Mouse (Mus musculus): ENCODE results near the gene Rara. TPM values are rescaled to one million over a fixed set of nuclear protein-coding genes. Genes with fewer than 3 reads are reported as not detected.

Gene Rara
- polyA plus RNA-seq (2012; ENCODE audit: insufficient read depth, insufficient read length, missing spikeins): 3.2 and 5.5 TPM in 2 replicates

- peaks cover 31% of the 10 kb centered on the region for H3K4me1 ChIP-seq (ENCODE audit: control insufficient read depth, insufficient read depth, insufficient read length, low read length)
- H3K27ac ChIP-seq (replicated peaks; ENCODE audit: low read depth, low read length): no peak within 1 kb of the TSS
- H3K4me3 ChIP-seq (ENCODE audit: insufficient read depth, low read depth, low read length): no peak within 1 kb of the TSS
These were observed at the start of gene Rara for GRCm38 (mm10) chr11:98927438-98928076. Rara (plus strand) TSS chr11:98927818.

DNA sequence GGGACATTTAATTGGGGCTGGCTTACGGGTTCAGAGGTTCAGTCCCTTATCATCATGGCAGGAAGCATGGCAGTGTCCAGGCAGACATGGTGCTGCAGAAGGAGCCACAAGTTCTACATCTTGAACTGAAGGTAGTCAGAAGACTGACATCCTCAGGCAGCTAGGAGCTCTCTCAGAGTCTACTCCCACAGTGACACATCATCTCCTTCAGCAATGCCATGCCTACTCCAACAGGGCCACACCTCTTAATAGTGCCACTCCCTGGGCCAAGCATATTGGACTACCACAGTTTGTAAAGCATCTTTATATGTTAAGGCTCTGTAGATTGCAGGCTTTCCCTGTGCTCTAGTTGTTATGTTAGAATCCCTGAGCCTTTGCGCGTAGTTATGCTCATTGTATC, 39.9 kb upstream of the Rara start:
- no peak overlapping the region for H3K27ac ChIP-seq (replicated peaks; ENCODE audit: low read depth, low read length)
- no peaks in the 10 kb centered on the region for H3K4me1 ChIP-seq (ENCODE audit: control insufficient read depth, insufficient read depth, insufficient read length, low read length)
- H3K4me3 ChIP-seq (ENCODE audit: insufficient read depth, low read depth, low read length): no peak overlapping the region

DNA sequence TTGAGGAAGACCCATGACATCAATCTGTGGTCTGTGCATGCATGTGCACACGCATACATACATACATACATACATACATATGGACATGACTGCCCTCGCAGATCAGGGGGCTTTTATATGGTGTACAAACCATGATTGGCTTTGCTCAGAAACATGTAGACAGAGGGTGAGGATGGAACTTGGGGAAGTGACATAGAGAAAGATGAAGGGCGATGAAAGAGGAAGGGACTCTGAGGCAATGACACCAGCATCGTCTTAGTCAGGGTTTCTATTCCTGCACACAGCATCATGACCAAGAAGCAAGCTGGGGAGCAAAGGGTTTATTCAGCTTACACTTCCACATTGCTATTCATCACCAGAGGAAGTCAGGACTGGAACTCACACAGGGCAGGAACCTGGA, 38.5 kb upstream of the Rara start:
- Histone ChIP-seq H3K4me1 (ENCODE audit: control insufficient read depth, insufficient read depth, insufficient read length, low read length) (no peaks in the 10 kb centered on the region), H3K4me3 (ENCODE audit: insufficient read depth, low read depth, low read length) (no peak overlapping the region), H3K27ac (replicated peaks; ENCODE audit: low read depth, low read length) (no peak overlapping the region)

- H3K4me3 ChIP-seq (ENCODE audit: insufficient read depth, low read depth, low read length): no peak overlapping the region
- no peaks in the 10 kb centered on the region for H3K4me1 ChIP-seq (ENCODE audit: control insufficient read depth, insufficient read depth, insufficient read length, low read length)
- no peak overlapping the region for H3K27ac ChIP-seq (replicated peaks; ENCODE audit: low read depth, low read length)
These were observed 37.6 kb upstream of the Rara start for GRCm38 (mm10) chr11:98889977-98890376.

GRCm38 (mm10) chr11:98892426-98892825, 35.2 kb upstream of the Rara start:
- Histone ChIP-seq H3K4me3 (ENCODE audit: insufficient read depth, low read depth, low read length) (no peak overlapping the region), H3K4me1 (ENCODE audit: control insufficient read depth, insufficient read depth, insufficient read length, low read length) (no peaks in the 10 kb centered on the region), H3K27ac (replicated peaks; ENCODE audit: low read depth, low read length) (no peak overlapping the region)

GRCm38 (mm10) chr11:98900529-98901125, 27.0 kb upstream of the Rara start:
- Histone ChIP-seq H3K27ac (replicated peaks; ENCODE audit: low read depth, low read length) (no peak overlapping the region), H3K4me3 (ENCODE audit: insufficient read depth, low read depth, low read length) (no peak overlapping the region), H3K4me1 (ENCODE audit: control insufficient read depth, insufficient read depth, insufficient read length, low read length) (peaks cover 3% of the 10 kb centered on the region; the same call in 1 of the 2 replicates)

- H3K4me3 ChIP-seq (ENCODE audit: insufficient read depth, low read depth, low read length): no peak overlapping the region
- peaks cover 5% of the 10 kb centered on the region; the same call in 1 of the 2 replicates for H3K4me1 ChIP-seq (ENCODE audit: control insufficient read depth, insufficient read depth, insufficient read length, low read length)
- no peak overlapping the region for H3K27ac ChIP-seq (replicated peaks; ENCODE audit: low read depth, low read length)
These were observed 24.9 kb upstream of the Rara start for GRCm38 (mm10) chr11:98902621-98903245.

- H3K4me1 ChIP-seq (ENCODE audit: control insufficient read depth, insufficient read depth, insufficient read length, low read length): peaks cover 5% of the 10 kb centered on the region; the same call in 1 of the 2 replicates
- no peak overlapping the region for H3K27ac ChIP-seq (replicated peaks; ENCODE audit: low read depth, low read length)
- H3K4me3 ChIP-seq (ENCODE audit: insufficient read depth, low read depth, low read length): no peak overlapping the region
These were observed 23.0 kb upstream of the Rara start for GRCm38 (mm10) chr11:98904577-98904976.

DNA sequence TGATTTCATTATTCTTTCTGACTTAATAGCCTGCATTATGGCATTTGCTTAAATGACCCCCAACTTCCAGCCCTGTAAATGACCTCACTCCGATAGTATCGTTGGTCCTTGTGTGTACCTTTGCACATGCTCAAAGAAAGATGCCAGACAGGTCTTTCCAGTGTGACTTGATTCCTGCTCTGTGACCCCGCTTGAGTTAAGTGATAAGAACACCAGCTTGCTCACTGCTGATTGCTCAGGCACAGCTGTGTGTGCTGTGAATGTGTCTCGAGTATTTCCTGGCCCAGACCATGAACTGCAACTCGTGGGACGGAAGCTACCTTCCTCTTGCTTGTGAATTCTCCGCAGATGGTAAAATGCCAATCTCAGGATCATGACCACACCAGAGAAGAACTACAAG, 22.6 kb upstream of the Rara start:
- Histone ChIP-seq H3K27ac (replicated peaks; ENCODE audit: low read depth, low read length) (peak overlapping the region; percentile 5), H3K4me1 (ENCODE audit: control insufficient read depth, insufficient read depth, insufficient read length, low read length) (peaks cover 5% of the 10 kb centered on the region; the same call in 1 of the 2 replicates), H3K4me3 (ENCODE audit: insufficient read depth, low read depth, low read length) (no peak overlapping the region)

GRCm38 (mm10) chr11:98905583-98905982, 22.0 kb upstream of the Rara start:
- Histone ChIP-seq H3K27ac (replicated peaks; ENCODE audit: low read depth, low read length) (peak overlapping the region; percentile 5; the same call in 1 of the 2 replicates), H3K4me3 (ENCODE audit: insufficient read depth, low read depth, low read length) (no peak overlapping the region), H3K4me1 (ENCODE audit: control insufficient read depth, insufficient read depth, insufficient read length, low read length) (peaks cover 3% of the 10 kb centered on the region; the same call in 1 of the 2 replicates)

GRCm38 (mm10) chr11:98907063-98907436, 20.6 kb upstream of the Rara start:
- Histone ChIP-seq H3K4me1 (ENCODE audit: control insufficient read depth, insufficient read depth, insufficient read length, low read length) (peaks cover 3% of the 10 kb centered on the region; the same call in 1 of the 2 replicates), H3K4me3 (ENCODE audit: insufficient read depth, low read depth, low read length) (peak overlapping the region; percentile 43), H3K27ac (replicated peaks; ENCODE audit: low read depth, low read length) (no peak overlapping the region)

GRCm38 (mm10) chr11:98907437-98908173, 20.0 kb upstream of the Rara start, which contains the start of gene Cdc6:
Cdc6 (plus strand) TSS chr11:98907801.
- Histone ChIP-seq H3K27ac (replicated peaks; ENCODE audit: low read depth, low read length) (no peak within 1 kb of the TSS), H3K4me1 (ENCODE audit: control insufficient read depth, insufficient read depth, insufficient read length, low read length) (peaks cover 3% of the 10 kb centered on the region; the same call in 1 of the 2 replicates), H3K4me3 (ENCODE audit: insufficient read depth, low read depth, low read length) (peak within 1 kb of the TSS; percentile 50)

DNA sequence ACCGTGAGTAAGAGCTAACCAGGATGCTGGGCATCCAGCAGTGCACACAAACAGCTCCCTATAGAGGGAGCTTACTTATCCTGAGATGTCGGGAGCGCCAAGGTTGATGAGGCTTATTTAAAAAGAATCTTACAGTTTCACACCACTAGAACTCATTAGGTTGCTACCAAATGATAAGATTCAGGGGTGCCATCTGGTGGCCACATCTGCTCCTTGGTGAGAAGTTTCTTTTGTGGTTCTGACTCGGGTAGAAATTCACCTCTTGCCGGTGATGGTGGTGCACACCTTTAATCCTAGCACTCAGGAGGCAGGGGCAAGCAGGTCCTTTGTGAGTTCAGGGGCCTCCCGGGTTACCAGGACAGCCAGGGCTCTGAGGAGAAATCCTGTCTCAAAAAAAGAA, 18.0 kb upstream of the Rara start:
- Histone ChIP-seq H3K27ac (replicated peaks; ENCODE audit: low read depth, low read length) (no peak overlapping the region), H3K4me1 (ENCODE audit: control insufficient read depth, insufficient read depth, insufficient read length, low read length) (peaks cover 3% of the 10 kb centered on the region; the same call in 1 of the 2 replicates), H3K4me3 (ENCODE audit: insufficient read depth, low read depth, low read length) (no peak overlapping the region)

DNA sequence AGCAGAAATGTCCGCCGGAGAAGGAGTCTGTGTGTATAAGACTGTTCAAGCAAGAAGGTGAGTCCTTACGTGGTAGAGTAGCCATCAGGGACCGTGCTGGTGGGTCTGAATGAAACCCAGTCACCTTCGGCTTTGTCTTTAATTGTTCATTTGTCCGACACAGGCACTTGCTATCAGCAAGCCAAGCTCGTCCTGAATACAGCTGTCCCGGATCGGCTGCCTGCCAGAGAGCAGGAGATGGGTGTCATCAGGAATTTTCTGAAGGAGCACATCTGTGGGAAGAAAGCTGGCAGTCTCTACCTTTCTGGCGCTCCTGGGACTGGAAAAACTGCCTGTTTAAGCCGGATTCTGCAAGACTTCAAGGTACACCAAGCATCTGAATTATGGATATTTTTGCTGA, 17.2 kb upstream of the Rara start:
- H3K4me3 ChIP-seq (ENCODE audit: insufficient read depth, low read depth, low read length): no peak overlapping the region

GRCm38 (mm10) chr11:98911498-98911897, 16.1 kb upstream of the Rara start:
- Histone ChIP-seq H3K4me1 (ENCODE audit: control insufficient read depth, insufficient read depth, insufficient read length, low read length) (no peaks in the 10 kb centered on the region), H3K27ac (replicated peaks; ENCODE audit: low read depth, low read length) (no peak overlapping the region), H3K4me3 (ENCODE audit: insufficient read depth, low read depth, low read length) (no peak overlapping the region)

More for the DNA sequence above, 17.2 kb upstream of the Rara start:
- H3K27ac ChIP-seq (replicated peaks; ENCODE audit: low read depth, low read length): no peak overlapping the region
- peaks cover 3% of the 10 kb centered on the region; the same call in 1 of the 2 replicates for H3K4me1 ChIP-seq (ENCODE audit: control insufficient read depth, insufficient read depth, insufficient read length, low read length)
